Mouse (Mus musculus): ENCODE data around the gene Nfib. TPM values are rescaled to one million over a fixed set of nuclear protein-coding genes. Genes with fewer than 3 reads are reported as not detected.
"Not testable (repeated sequence)": the region's sequence is repeated elsewhere in the genome, so short reads cannot be mapped to it uniquely, and the experiment has no call there.

Nfib gene
- total RNA-seq, 2 experiments from 2014 or later = 126 TPM

- DNase-seq = no peak
Measured at GRCm38 (mm10) chr4:82298606-82299005, 406.9 kb downstream of the Nfib start.

- no peak for DNase-seq
Measured at GRCm38 (mm10) chr4:82297562-82297961, 408.0 kb downstream of the Nfib start.

DNA sequence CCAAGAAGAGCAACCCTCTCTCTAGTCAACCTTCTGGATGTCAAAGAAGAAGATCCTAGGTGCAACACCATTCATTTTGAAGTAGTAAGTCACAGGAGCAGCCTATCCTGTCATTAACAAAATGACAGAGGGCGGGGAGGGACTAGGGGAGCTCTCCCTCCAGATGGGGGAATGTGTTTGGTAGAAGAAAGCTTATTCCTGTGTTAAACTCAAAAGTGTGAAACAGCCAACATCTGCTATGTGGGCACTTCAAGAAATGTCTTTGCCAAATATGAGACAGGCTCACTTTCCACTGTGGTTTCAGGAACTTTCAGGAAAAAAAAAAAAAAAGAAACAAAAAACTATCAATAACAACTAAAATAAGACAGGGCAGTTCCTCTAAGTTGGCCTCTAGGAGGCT, 411.5 kb downstream of the Nfib start:
- DNase-seq = no peak

GRCm38 (mm10) chr4:82291174-82291847, 414.2 kb downstream of the Nfib start:
- no peak for DNase-seq

GRCm38 (mm10) chr4:82290623-82291022, 414.9 kb downstream of the Nfib start:
- DNase-seq = no peak

GRCm38 (mm10) chr4:82289596-82289995, 416.0 kb downstream of the Nfib start:
- no peak for DNase-seq

DNA sequence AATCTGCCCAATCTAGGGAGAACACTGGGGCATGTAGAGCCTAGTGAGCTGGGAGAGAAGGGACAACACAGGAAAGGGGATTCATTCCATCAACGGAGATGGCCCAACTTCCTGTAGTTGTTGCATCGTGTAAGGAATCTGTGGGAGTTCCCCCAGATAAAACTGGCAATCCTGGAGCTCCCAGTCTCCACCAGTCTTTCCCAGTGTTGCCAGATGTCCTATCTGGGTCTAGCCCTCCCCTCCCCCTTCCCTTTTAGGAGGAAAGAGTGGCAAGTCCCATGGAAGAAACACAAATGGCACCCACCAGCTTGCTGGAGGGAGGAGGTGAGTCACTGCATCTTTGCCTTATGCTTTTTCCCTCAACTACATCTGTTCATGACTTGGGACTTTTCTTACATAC, 417.4 kb downstream of the Nfib start:
- DNase-seq = no peak

DNA sequence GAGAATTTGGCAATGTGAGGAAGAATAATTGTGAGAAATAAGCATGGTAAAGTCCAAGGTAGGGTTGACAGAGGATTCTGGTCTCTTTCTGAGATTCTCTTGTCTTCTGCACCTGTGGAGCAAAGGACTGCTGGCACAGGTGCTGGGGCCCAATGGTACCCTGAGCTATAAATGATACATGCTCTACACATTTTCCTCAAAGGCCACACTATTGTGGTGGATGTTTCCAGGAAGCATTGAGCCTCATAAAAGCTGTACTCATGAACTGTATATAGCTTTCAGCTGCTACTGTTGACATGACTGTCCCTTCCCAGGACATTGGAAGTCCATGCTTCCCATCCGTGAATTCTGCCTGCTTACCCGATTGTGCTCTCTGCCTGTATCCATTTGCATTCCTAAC, 418.1 kb downstream of the Nfib start:
- no peak for DNase-seq

DNA sequence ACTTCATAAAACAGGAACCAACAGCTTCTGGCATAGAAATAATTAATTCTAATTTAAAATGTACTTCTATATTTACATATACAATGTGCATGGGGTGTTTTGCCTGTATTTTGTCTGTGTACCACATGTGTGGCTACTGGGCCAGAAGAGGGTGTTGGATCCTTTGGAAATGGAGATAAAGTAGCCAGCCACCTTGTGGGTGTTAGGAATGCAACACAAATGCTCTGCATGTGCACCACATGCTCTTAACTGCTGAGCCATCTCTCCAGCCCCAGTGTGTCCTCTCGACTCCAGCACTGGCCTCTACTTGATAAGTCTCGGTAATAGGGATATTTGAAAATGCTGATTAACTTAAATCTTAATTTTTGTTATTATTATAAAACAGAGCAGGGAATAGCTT, 418.6 kb downstream of the Nfib start:
- DNase-seq = no peak

DNA sequence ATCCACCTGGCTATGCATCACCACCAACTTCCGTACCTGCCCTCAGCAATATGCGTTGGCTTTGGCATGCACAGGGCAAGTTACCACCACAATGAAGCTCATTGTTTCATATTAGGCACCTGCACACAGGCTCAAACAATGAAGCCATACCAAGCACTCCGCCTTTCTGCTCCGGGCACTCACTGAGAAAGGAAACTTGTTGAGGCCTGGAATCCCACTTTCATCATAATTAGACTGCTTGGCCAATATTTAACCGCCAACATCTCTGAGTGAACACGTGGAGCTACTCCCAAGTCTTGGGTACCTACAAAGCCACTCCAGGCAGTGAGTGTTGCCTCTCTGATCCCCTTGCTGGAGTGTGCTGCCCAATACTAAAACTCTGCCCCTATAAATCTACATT, 422.0 kb downstream of the Nfib start:
- no peak for DNase-seq

DNA sequence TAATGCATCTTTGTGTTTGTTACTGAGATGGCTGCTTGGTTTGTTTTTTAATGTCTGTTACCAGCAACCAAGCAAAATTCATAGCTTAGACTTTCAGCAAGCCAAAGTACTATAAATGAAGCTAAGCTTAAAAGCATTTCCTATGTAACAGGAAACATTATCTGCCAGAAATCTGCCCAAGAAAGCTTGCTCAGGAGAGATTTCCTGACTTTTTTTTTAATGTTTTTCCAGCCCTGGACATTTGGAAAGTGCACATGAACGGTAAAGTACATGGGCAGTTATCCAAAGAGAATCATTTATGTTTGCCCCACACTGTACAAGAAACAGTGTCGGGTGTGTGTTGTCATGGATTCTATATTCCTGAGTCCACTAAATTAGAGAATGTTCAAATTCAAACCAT, 429.6 kb downstream of the Nfib start:
- DNase-seq = peak in 1 of 2 experiments; percentile 23

DNA sequence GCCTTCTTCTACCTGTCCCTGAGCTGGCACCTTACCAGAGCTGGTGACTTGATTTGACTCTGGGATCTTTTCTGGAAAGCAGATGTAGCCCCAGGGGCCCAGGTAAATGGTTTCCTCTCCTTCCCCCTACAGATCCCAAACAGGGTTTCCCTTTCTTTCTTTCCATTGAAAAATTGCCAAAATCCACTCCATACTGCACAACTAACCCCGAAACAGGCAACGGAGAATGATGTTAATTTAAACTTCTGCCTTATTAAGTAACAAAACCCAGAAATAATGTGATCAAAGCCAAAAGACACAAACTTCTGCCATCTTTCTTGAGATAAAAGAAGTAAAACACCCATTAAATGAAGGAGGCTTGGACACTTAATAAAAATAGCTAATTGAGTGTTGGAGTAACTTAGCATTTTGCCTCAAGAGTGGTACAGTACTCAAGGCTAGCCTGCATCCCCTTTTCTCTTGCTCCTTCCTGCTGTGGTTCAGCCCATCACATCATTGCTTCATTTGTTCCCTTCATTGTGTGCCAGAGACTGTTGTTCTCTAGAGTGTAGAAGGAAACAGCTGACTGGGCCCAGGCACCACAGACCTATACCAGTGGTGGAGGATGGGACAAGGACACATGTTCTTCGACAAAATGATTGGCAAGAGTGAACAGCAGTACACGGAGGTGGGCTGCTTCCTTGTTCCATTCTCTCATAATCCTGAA, 432.3 kb downstream of the Nfib start:
- DNase-seq = no peak

DNA sequence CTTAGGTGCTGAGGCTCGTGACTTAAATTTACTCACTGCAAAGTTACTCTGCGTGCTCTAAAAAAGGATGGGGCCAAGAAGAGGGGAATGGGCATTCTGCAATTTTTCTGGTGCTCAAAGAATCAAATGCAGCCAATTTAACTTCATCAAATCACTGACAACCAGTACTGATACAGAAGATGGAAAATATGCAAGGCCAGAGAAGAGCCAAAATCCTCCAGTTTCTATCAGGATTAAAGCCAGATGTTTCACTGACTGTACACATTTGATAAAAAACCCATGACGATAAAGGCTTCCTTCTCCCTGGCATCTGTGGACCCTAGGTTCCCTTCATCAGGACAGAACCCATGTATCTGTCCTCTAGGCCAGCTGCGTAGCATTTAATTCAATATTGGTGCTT, 433.5 kb downstream of the Nfib start:
- no peak for DNase-seq

DNA sequence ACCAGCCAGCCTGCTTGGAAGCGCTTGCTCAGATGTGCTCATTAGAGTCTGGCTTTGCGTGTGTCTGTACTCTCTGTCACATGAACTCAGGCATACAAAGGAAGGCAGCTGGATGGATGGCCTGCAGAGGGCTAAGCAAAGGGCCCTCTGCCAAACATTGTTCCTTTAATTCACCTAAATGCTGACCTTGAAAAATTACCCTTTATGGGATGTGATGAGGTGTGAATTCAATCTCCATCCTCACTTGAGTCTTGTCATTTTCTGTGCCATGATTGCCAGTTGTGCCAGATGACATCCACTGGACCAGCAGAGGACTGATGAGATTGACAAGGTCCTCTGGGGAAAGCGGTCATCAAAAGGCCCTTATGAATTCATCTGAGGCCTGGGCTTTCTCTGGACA, 434.0 kb downstream of the Nfib start:
- DNase-seq = no peak

DNA sequence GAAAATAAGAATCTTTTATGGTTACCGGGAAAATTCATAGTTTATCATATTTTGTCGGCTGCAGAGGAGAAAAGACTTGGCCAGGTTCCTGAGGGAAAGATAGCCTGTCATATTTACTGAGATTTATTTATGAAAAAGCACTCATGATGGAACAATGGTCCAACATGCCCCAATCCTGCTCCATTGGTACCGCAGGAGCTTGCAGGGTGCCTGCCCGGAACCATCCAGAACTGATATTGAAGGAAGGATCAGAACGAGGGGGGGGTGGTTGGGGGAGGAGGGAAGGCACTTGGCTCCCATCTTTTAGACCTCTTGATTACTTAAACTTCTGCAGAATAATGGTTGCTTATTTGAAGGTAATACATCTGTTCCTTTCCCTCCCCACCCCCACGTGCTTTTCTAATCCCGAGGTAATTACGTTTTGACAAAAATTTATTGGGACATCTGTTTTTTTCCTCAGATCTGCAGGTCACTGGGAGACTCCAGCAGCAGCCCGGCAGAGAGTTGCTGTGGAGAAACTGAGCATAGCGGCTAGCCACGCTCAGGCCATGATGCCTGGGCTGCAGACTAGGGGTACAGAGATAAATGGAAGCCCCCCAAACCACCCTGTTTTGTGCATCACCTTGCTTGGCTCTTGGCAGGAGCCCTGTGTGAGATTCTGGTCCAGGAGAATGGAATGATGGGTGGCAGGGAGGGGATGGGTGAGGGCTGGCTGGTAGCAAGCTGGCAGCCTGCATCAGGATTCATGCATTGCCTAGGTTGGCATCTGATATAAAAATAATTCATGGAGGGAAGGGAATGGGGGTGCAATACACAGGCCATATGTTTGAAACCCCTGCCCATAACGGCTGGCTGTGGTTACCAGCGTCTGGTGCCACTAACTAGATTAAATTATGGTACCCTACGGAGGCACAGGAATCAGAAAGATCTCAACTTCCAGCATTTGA, 437.4 kb downstream of the Nfib start:
- DNase-seq = no peak

DNA sequence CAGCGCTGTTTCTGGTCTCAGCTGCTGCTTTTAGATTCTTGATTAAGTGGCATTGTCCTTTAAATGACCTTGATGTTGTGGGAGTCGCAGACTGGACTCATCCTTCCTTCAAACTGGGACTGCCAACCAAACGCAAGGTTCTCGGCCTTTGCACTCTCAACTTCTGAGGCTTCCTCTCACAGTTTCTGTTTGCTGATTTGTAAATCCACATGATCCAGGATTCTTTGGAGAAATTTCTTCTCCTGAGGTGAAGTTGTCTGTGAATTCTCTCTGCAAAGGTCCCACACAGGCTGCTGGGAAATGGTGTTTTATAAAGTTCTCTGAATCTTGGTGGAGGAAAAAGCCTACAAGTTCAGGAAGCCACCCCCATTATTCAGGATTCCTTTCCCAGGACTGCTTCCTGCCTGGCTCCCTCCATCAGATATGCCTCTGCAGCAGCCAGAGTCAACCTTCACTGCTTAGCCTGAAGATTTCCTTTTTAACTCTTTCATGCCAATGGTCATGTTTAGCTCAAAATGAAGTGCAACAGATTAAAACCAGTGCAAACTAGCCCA, 439.4 kb downstream of the Nfib start:
- DNase-seq = peak in 1 of 2 experiments; percentile 27

DNA sequence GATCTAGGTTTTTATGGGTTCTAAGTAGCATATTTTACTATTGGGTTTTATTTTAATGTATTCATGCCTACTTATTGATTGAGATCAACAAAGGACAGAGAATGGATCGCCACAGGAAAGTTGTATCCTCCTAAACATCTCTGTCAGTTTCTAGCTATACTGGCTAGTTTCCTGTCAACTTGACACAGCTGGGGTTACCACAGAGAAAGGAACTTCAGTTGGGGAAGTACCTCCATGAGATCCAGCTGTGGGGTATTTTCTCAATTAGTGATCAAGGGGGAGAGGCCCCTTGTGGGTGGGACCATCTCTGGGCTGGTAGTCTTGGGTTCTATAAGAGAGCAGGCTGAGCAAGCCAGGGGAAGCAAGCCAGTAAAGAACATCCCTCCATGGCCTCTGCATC, 447.0 kb downstream of the Nfib start:
- not testable (repeated sequence) for DNase-seq

- no peak for DNase-seq
Measured at GRCm38 (mm10) chr4:82252054-82252453, 453.5 kb downstream of the Nfib start.

GRCm38 (mm10) chr4:82250355-82250659, 455.2 kb downstream of the Nfib start:
- no peak for DNase-seq

DNA sequence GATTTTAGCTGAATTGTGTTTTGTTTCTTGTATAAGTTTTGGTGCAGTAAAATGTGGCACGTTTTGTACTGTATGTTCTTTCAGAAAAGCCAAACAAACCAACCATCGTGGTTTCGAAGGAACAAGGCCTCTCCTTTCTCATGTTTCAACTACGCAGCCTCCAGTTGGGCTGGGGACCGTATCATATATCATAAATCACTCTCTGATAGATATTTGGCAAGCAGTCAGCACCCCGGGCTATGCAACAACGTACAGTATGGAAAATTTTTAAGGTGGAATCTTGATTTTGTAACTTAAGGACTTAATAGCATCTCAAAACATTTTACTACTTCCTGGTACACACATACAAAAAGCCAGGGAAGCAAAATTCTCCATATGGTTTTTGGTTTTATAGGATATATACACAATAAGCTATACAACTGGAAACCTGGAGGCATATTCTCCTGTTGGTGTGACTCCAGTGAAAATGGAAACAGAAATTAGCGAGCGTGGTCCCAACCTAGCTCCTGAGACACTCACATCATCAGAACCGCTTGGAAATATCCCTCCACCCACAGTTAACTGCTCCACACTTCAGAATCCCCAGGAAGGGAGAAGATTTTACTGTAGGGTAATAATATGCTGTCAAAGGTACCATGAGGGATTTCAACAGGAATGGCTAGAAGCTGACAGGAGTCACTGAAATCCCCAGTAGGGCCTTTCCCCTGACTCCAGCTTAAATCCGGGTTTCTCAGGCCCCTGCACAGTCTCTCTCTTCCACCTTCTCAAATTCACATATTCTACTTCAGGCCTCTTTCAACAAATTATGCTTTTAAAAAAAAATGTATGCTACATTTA, 455.8 kb downstream of the Nfib start:
- DNase-seq = peak in 1 of 2 experiments; percentile 23

GRCm38 (mm10) chr4:82248961-82249360, 456.6 kb downstream of the Nfib start:
- no peak for DNase-seq

GRCm38 (mm10) chr4:82248031-82248430, 457.5 kb downstream of the Nfib start:
- no peak for DNase-seq

Measured in heart, adult 18-20 months (tissue).